Mouse (Mus musculus): ENCODE measurements at regions not wholly inside any gene's neighbourhood (a gene's known extent, or its start where the extent isn't known, plus 50 kb on each side); places are given as distances from the start of the nearest gene placed in this dataset.

DNA sequence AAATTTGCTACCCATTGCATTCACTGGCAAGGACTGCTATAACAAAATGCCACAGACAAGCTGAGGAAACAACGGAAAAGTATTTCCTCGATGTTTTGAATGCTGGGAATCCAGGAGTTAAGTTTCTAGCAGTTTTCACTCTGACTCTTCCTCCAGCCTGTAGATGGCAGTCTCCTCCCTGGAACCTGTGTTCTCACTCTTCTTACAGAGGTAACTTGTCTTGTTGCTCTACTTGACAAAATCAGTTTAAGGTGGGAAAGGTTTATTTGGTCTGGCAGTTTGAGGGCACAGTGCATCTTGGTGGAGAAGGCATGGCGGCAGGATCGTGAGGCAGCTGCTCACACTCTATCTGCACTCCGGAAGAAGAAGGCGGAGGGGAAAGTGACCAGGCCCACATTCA lies 181.3 kb upstream of the Nckap5 start:
- DNase-seq (ENCODE audit: low spot score in 2 of 2), result no peak

DNA sequence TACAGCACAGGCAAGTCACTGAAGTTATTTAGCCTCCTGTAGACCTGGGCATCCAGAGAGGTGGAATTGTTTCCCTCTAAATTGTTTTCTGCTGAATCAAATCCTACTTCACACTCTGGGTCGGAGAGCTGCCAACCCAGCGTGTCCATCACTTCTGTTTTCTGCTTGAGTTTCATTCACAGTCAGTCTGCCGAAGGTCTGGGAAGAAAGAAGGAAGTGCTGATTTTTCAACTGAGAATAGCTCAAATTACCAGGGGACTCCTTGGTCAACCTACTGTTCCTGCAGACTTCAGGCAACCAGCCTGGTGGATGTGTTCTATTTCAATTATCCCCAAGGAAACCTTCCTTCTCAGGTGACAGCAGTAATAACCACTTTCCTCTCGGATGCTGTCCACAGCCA lies 179.1 kb upstream of the Nckap5 start:
- DNase-seq (ENCODE audit: low spot score in 2 of 2), result no peak

DNA sequence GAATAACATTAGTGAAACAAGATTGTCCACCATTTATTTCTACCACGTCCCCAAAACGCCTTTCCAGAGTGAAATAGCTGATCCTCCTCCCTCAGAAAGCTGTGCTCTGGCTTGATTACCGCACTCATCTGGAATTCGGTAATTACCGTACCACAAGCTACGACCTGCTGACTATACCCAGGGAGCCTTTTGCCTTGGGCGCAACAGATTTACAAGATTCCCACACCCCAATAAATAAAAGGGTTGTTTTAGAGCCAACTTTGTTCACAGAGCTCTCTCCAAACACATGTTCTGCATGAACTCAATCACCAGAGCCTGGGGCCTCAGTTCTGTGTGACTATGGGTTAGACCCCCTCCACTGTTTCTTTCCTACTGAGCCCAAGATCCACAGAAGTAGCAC lies 171.1 kb upstream of the Nckap5 start:
- DNase-seq (ENCODE audit: low spot score in 2 of 2), result no peak

DNA sequence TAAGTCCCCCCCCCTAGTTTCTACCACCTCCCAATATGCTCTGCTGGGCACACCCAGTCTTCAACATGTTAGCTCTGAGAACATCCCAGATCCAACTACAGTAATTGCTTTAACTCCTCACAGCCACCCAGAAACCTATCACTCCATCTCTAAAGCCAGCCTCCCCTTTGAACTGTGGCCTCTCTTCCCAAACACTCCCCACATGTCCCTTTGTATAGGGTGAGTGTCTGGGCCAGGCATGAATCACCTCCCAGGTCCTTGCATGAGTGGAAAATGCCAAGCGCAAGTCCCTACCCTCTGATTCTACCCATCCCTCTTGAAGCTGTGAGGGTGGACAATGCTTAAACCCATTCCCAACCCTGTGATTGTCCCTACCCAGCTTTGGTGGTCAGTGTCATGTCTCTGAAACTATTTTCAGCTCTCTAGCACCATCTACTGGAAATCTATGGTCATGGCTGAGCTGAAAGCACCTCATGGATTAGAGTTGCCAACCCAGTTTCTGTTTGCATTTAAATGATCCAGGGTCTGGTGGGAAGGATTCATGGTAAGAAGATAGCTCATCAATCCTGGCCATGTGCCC lies 162.6 kb upstream of the Nckap5 start:
- peak in 1 of 2 experiments; percentile 60 for DNase-seq (ENCODE audit: low spot score in 2 of 2)

DNA sequence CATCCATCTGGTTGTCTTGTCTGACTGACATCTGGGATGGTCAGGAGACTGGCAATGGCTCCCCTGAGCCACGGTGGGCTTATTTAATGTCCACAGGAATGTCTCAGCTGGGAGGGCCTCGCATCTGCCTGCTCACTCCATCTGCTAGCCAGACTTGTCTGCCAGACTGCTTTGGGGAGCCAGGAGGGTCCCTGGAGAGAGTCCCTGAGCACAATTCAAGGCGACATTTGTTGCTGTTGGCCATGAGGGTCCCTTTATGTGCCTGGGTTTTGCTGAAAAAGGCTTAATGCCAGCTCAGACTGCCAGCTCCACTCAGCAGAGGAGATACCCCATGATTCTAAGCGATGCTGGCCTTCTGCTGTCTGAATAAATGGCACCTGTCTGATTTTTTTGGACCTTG lies 161.8 kb upstream of the Nckap5 start:
- no peak for DNase-seq (ENCODE audit: low spot score in 2 of 2)

DNA sequence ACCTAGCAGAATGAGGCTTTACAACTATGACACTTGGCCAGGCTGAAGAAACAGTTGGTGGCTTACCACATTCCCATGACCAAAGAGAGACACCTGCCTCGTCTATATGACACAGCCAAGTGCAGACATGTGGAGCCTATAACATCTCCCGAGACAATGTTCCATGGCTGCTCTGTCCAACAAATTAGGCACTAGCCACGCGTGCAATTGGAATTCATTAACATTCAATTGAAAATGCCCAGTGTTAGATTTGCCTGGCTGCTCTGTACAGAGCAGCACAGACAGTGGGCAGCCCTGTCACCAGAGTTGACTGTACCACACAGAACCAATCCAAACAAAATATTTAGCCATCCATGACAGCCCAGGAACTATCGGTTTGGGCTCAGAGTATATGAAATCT lies 152.2 kb upstream of the Nckap5 start:
- no peak for DNase-seq (ENCODE audit: low spot score in 2 of 2)

DNA sequence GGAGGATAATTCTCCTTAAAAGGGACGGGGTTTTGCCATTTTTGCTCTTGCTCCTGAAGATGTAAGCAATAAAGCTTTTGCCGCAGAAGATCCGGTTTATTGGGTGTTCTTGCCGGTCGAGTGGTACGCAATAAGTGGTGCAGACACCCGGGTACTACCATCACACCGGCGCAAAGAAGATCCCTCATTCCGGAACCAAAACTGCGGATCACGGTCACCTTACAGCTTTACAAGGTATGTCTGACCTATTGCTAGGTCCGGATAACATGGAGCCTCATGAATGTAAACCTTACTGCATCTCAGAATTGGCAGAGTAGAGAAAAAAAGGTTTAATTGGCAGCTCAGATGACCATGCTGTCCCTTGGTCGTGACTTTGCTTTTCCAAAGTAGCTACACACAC lies 149.7 kb upstream of the Nckap5 start:
- DNase-seq (ENCODE audit: low spot score in 2 of 2), result no peak

DNA sequence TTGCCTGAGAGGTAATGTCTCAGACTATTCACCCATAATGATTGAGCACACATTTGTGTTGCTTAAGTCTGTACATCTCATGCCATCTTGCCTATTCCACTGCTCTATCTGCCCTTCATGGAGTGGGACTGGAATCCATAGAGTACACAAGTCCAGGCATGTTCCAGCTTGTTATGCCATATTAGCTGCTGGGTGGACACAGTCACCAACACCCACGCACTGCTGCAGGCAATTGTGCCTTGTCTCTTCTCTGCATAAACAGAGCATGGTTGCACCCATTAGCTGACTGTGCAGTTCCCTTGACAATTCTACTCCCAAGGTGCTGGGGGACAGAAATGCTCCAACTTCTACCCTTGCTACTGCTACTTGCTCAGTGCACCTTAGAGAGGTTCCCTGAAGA lies 143.3 kb upstream of the Nckap5 start:
- no peak for DNase-seq (ENCODE audit: low spot score in 2 of 2)

DNA sequence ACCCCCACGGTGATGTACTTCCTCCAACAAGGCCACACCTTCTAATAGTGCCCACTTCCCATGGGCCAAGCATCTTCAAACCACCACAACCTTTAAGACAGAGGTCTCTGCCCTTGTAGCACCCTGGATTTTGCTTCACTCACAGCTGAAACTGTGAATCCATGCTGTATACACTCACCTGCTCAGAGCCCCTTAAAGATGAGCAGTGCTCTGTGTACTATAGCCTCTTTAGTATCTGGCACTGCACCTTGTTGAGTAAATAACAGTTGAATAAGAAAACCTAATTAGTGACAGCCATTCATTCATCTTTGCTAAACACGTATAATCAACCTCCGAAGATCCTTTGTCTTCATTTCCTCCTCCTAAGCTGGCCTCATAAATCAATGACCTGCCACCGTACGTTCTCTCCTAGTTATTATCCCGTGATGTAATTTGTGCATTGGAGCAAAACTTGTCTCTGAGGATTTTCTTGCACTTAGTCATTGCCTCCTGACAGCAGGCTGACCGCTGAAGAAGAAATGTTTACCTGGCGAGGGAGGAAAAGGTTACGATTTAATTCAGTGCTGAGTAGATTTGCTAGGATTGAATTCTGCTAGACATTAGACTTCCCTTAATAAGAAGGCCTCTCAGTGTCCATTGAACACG lies 141.3 kb upstream of the Nckap5 start:
- DNase-seq (ENCODE audit: low spot score in 2 of 2), result no peak

DNA sequence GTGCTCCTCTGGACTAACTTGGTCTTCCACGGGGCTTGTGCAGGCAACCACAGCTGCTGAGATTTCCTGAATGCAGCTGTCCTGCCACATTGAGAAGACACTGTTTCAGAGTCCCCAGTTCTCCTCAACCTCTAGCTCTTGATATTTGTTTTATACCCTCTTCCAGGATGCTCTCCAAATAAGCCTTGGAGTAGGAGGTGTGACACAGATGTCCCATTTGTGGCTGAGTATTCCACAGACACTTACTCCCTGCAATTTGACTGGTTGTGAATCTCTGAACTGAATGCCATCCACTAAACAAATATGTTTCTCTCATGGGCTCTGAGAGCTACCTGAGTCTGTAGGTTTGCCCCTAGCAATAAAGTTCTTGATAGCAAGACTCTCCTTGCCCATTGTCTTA lies 140.5 kb upstream of the Nckap5 start:
- DNase-seq (ENCODE audit: low spot score in 2 of 2), result no peak

DNA sequence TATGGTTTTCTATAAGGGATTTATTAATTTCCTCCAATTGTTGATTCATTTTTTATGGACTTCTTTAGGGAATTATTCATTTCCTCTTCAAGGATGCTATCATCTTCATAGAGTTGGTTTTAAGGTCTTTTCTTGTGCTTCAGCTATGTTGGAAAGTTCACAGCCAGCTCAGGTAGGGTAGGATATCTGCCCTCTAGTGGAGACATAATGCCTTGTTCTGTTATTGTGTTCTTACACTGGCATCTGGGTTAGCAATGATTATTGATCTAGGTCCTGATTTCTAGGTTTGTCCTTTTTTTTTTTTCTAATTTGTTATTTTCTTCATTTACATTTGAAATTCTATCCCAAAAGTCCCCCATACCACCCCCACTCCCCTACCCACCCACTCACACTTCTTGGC lies 135.8 kb upstream of the Nckap5 start:
- no peak for DNase-seq (ENCODE audit: low spot score in 2 of 2)

DNA sequence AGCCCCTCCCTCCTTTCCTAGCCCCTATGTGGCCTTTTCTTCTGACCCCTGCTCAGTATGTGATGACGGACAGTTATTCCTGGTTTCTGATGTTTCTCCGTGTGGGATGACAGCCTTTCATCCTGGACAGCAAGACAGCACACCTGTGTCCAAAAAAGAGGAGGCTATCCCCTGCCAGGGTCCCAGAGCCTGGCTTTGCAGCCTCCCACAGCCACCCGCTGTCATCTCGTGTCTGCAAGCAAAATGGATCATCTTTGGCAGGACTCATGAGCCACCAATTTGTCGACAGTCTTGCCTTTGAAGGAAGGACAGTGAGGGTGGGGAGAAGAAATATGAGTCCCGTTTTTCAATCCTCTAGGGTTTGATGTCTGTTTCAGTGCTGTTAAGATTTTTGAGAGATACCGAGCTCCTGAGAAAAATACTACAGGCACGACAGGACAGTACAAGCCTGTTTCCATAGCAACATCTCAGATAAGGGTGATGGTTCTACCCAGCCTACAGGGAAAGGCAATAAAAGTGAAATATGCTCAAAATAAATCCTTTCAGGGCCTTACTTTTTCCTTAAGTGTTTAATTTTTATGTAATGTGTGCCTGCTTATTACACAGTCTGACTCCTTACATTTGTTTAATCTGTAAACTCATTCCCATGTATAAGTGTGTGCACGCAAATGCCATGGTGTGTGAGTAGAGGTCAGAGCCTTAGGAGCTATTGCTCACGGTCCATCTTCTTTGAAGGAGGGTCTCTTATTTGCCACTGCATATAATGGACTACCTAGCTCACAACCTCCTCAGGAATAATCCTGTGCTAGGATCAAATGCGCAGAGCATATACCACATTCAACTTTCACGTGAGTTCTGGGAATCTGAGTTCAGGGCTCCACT lies 125.5 kb upstream of the Nckap5 start:
- DNase-seq (ENCODE audit: low spot score in 2 of 2), result no peak

DNA sequence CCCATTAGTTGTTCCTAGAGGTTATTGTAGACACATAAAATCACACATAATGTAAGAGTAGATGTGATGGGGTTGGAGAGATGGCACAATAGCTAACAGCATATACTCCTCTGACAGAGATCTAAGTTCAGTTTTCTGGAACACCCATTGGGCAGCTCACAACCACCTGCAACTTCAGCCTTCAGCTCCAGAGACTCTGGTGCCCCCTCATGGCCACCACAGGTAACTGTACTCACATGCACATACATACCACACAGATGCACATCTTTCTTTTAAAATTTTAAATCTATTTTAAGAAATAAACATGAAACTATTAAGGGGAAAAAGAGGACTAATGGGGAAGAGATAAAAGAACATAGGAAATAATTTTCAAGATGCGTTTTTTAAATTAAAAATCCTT lies 117.3 kb upstream of the Nckap5 start:
- no peak for DNase-seq (ENCODE audit: low spot score in 2 of 2)

DNA sequence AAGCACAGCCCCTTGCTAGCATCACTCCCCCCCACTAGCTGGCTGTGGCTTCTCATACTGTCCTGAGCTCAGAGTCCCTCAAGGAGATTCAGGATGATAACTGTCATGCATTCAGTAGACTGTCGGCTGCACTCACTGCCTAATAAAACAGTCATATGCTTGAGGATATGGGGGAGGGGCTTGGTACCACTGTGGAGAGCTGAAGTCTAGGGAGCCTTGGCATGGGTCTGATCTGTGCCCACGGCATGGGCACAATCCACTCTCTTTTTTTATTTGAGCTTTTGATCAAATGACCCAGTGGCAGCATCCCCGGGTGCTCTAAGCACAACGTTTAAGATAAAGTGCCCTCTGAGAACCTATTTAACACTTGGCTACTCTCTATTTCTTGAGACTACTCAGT lies 102.1 kb upstream of the Nckap5 start:
- no peak for DNase-seq (ENCODE audit: low spot score in 2 of 2)

DNA sequence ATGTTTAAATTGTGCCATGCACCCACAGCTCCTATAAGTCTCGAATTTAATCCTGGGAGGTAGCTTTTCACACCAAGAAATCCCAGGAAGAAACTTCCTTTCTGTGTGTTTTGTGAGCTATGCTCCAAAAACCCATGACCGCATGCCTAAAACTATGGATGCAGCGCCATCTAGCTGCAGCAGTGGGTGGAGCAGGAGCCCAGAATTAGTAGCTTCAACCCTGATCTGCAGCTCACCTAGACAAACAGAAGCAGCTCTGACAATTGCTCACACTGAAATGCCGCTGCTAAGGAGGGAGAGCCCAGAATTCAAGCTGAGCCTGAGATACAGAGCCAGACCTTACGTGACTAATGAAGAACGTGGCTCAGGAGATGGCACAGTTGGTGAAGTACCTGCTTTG lies 101.2 kb upstream of the Nckap5 start:
- DNase-seq (ENCODE audit: low spot score in 2 of 2), result peak; percentile 81 to 96

DNA sequence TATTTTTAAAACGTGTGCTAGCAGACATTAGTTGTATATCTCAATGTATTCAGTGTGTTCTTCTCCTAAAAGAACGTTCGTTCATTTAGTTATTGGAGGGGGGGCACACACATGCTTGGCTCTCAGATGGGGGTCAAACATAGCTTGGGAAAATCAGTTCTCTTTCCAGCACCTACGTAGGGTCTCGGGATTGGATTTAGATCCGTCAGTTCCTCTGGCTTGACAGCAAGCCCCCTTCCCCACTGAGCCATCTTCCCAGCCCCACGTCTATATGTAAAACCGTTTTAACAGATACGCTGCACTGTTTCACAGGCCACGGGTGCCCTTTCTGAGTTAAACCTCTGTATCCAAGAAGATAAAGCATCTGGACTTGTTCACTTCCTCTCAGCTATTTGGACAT lies 100.5 kb upstream of the Nckap5 start:
- no peak for DNase-seq (ENCODE audit: low spot score in 2 of 2)

DNA sequence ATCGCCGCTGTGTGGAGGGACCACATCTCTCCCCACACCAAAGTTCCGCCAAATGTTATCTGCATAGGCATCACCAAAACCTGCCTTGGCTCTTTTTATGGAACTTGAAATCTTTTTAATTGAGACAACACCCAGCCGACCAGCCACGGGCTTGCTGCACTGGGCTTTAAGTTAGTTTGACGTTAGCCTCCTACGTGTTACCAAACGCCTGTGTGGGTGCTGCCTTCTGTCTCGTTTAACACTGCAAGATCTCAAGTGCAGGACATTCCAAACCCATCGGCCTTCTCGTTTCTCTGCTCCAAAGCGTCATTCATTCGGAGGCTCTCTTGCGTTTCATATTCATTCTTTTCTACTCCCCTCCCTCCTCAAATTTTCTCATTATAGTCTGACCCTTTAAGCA lies 100.0 kb upstream of the Nckap5 start:
- DNase-seq (ENCODE audit: low spot score in 2 of 2), result no peak

DNA sequence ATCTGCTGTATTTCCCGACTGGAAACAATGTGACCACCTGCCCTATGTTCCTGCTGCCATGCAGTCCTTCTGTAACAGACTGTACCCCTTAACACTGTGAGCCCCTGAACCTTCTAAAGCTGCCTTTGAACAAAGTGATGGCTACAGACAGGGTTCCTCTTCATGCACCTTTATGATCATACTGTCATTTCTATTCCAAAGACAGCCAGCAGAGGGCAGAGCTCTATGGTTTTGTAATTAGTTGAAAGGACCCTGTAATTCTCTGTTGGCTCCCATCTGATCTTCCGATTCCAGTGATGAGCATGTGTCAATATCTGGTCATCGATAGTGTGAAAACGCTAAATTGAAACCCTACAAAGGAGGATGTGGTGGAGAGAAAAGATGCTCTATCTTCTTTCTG lies 99.1 kb upstream of the Nckap5 start:
- DNase-seq (ENCODE audit: low spot score in 2 of 2), result peak in 1 of 2 experiments; percentile 30

DNA sequence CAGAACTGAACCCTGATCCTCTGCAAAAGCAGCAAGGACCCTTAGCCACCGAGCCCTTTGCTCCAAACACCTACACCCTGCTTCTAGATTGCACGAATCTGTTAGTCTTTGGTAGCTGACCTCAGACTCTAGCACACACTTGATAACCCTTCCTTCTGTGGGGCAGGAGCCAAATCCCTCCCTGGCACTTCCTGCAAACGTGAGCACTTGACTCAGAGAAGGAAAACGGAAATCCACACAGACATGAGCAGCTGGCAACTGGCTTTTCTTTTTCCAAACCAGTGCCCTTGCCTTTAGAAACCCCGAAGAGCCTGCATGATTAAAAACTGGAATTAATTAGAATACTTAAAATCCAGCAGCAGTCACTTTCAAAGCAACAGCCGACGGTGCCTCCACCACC lies 97.6 kb upstream of the Nckap5 start:
- no peak for DNase-seq (ENCODE audit: low spot score in 2 of 2)

DNA sequence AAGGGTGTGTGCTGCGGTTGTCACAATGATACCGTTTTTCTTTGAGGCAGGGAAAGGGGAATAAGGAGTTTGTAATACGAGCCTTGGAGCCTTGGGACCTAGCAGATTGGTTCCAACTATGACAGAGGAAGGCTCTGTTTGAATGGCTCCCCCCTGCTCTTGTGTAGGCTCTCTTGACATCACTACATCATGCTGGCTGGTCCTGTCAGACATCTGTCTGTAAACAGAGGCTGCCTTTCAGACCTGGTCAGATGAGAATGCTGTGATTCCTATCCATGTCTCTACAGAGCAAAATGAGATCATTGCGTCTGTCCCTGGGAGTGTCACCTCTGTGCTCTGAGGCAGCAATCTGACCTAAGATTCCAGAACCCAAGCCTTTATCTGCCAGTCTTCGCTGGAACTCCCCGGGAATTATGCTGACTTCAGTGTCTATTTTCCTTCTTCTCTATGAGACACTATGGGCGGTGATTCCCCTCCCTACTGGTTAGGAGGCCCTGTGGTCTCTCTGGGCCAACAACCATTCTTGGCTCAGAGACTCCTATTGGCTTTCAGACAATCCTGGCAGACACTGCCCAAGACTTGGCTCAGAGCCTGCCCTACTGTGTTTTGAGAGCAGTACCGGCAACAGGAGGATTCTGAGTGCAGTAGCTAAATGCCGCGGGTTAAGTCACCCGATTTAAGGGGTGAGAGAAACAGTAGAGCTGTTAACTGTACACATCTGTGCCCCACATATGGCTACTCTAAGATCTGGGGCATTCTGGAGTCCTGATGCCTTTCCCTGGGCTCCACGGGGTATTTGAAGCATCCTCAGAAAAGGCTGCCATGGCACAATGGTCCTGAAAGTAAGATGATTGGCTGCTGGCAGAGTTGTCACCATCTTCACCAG lies 94.8 kb upstream of the Nckap5 start:
- DNase-seq (ENCODE audit: low spot score in 2 of 2), result peak; percentile 72 to 76

DNA sequence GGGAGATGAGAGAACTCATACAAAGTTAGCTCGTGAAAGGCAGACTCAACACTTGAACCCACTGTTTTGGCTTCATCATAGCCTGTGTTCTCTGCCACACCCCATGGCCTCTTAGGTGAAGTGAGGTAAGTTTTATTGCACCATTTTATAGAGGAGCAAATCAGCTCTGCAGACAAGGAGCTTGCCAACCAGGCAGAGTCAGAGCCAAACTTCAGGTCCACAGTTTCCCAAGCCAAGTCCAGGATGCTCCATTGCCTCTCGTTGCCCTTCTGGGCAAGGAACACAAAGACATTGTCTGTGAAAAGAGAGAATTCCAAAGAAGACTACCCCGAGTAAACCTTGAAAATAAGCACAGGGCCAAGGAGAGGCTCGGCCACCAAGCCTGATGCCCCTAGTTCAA lies 93.4 kb upstream of the Nckap5 start:
- DNase-seq (ENCODE audit: low spot score in 2 of 2), result no peak

DNA sequence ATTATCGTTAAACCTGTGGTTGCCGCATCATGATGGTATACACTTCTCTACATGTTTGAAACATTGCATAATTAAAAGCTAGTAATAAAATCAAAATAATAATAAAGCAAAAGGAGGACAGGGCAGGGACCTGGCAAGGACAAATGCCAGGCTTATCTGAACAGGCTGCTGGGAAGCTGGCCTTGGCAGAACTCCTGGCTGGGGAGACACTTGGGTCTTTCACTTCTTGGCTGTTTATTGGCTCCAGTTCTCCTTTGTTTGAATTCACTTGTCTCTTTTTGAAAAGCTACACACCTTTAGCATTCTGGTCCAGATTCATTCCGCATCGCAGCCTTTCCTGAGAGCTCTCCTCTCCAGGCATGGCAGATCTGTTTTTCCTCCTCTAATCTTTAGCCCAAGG lies 91.6 kb upstream of the Nckap5 start:
- no peak for DNase-seq (ENCODE audit: low spot score in 2 of 2)
